Mouse (Mus musculus): ENCODE data around the gene Cenpx. TPM values are rescaled to one million over a fixed set of nuclear protein-coding genes. Genes with fewer than 3 reads are reported as not detected.

Gene Cenpx
- polyA plus RNA-seq, 1 experiment from 2014 or later: 135 TPM

GRCm38 (mm10) chr11:120744121-120744701 is 30.7 kb upstream of the Cenpx start:
- 72% methylated on average over 7 of the region's 7 CpGs for WGBS
- no peak for ATAC-seq (ENCODE audit: insufficient number of reproducible peaks, insufficient read depth, low FRiP score, low read depth)
- H3K27ac ChIP-seq (replicated peaks in 1 of 2; ENCODE audit: control insufficient read depth in 1 of 2, insufficient read depth in 1 of 2, low read depth in 2 of 2, low read length in 2 of 2): no peak overlapping the region

GRCm38 (mm10) chr11:120740981-120741380 is 27.4 kb upstream of the Cenpx start:
- ATAC-seq (ENCODE audit: insufficient number of reproducible peaks, insufficient read depth, low FRiP score, low read depth): no peak
- Histone ChIP-seq H3K9ac (ENCODE audit: low read length) (no peak overlapping the region), H3K9me3 (ENCODE audit: control insufficient read depth, low read length) (no peaks in the 10 kb centered on the region), H3K4me3 (ENCODE audit: control insufficient read depth in 1 of 2, insufficient read depth in 1 of 2, low read depth in 1 of 2, low read length in 2 of 2) (no peak overlapping the region), H3K36me3 (ENCODE audit: control insufficient read depth, insufficient read depth, low read length) (no peaks in the 10 kb centered on the region), H3K4me1 (ENCODE audit: control insufficient read depth in 2 of 2, insufficient read depth in 2 of 2, low read length in 2 of 2) (no peaks in the 10 kb centered on the region), H3K4me2 (ENCODE audit: low read length) (no peak overlapping the region), H3K27me3 (ENCODE audit: control insufficient read depth, insufficient read depth, low read length) (0 out of 2 replicates have a peak, but pooled peaks cover 4% of the 10 kb centered on the region), H3K27ac (replicated peaks in 1 of 2; ENCODE audit: control insufficient read depth in 1 of 2, insufficient read depth in 1 of 2, low read depth in 2 of 2, low read length in 2 of 2) (no peak overlapping the region)
- WGBS: 88% methylated on average over 5 of the region's 5 CpGs

More at GRCm38 (mm10) chr11:120744121-120744701, 30.7 kb upstream of the Cenpx start:
- Histone ChIP-seq H3K4me1 (ENCODE audit: control insufficient read depth in 2 of 2, insufficient read depth in 2 of 2, low read length in 2 of 2) (no peaks in the 10 kb centered on the region), H3K4me3 (ENCODE audit: control insufficient read depth in 1 of 2, insufficient read depth in 1 of 2, low read depth in 1 of 2, low read length in 2 of 2) (no peak overlapping the region), H3K9ac (ENCODE audit: low read length) (no peak overlapping the region), H3K4me2 (ENCODE audit: low read length) (no peak overlapping the region), H3K27me3 (ENCODE audit: control insufficient read depth, insufficient read depth, low read length) (0 out of 2 replicates have a peak, but pooled peaks cover 1% of the 10 kb centered on the region), H3K9me3 (ENCODE audit: control insufficient read depth, low read length) (no peaks in the 10 kb centered on the region), H3K36me3 (ENCODE audit: control insufficient read depth, insufficient read depth, low read length) (no peaks in the 10 kb centered on the region)

GRCm38 (mm10) chr11:120736424-120736823 is 22.9 kb upstream of the Cenpx start:
- H3K27ac ChIP-seq (replicated peaks in 1 of 2; ENCODE audit: control insufficient read depth in 1 of 2, insufficient read depth in 1 of 2, low read depth in 2 of 2, low read length in 2 of 2): no peak overlapping the region
- H3K9ac ChIP-seq (ENCODE audit: low read length): no peak overlapping the region
- no peak overlapping the region for H3K4me3 ChIP-seq (ENCODE audit: control insufficient read depth in 1 of 2, insufficient read depth in 1 of 2, low read depth in 1 of 2, low read length in 2 of 2)
- H3K4me1 ChIP-seq (ENCODE audit: control insufficient read depth in 2 of 2, insufficient read depth in 2 of 2, low read length in 2 of 2): peaks cover 2% of the 10 kb centered on the region in 2 experiments; a peak in 1 of 4 replicates
- H3K9me3 ChIP-seq (ENCODE audit: control insufficient read depth, low read length): no peaks in the 10 kb centered on the region
- no peaks in the 10 kb centered on the region for H3K36me3 ChIP-seq (ENCODE audit: control insufficient read depth, insufficient read depth, low read length)
- H3K4me2 ChIP-seq (ENCODE audit: low read length): no peak overlapping the region
- WGBS: 65% methylated on average over 6 of the region's 6 CpGs
- 0 out of 2 replicates have a peak, but pooled peaks cover 4% of the 10 kb centered on the region for H3K27me3 ChIP-seq (ENCODE audit: control insufficient read depth, insufficient read depth, low read length)
- no peak for ATAC-seq (ENCODE audit: insufficient number of reproducible peaks, insufficient read depth, low FRiP score, low read depth)

GRCm38 (mm10) chr11:120733521-120733920 is 20.0 kb upstream of the Cenpx start:
- peaks cover 2% of the 10 kb centered on the region in 2 experiments; a peak in 1 of 4 replicates for H3K4me1 ChIP-seq (ENCODE audit: control insufficient read depth in 2 of 2, insufficient read depth in 2 of 2, low read length in 2 of 2)
- H3K4me3 ChIP-seq (ENCODE audit: control insufficient read depth in 1 of 2, insufficient read depth in 1 of 2, low read depth in 1 of 2, low read length in 2 of 2): no peak overlapping the region
- 46% methylated on average over 6 of the region's 6 CpGs for WGBS
- H3K4me2 ChIP-seq (ENCODE audit: low read length): no peak overlapping the region
- H3K27me3 ChIP-seq (ENCODE audit: control insufficient read depth, insufficient read depth, low read length): peaks cover 12% of the 10 kb centered on the region
- H3K27ac ChIP-seq (replicated peaks in 1 of 2; ENCODE audit: control insufficient read depth in 1 of 2, insufficient read depth in 1 of 2, low read depth in 2 of 2, low read length in 2 of 2): no peak overlapping the region
- no peaks in the 10 kb centered on the region for H3K36me3 ChIP-seq (ENCODE audit: control insufficient read depth, insufficient read depth, low read length)
- H3K9me3 ChIP-seq (ENCODE audit: control insufficient read depth, low read length): no peaks in the 10 kb centered on the region
- ATAC-seq (ENCODE audit: insufficient number of reproducible peaks, insufficient read depth, low FRiP score, low read depth): no peak
- H3K9ac ChIP-seq (ENCODE audit: low read length): no peak overlapping the region

- Histone ChIP-seq H3K9ac (ENCODE audit: low read length) (no peak within 1 kb of the TSS), H3K27ac (replicated peaks in 1 of 2; ENCODE audit: control insufficient read depth in 1 of 2, insufficient read depth in 1 of 2, low read depth in 2 of 2, low read length in 2 of 2) (0 out of 4 replicates have a peak within 1 kb of the TSS, but pooled peaks of 1 of the 2 experiments have one; percentile 6), H3K36me3 (ENCODE audit: control insufficient read depth, insufficient read depth, low read length) (no peaks in the 10 kb centered on the region), H3K4me2 (ENCODE audit: low read length) (no peak within 1 kb of the TSS), H3K27me3 (ENCODE audit: control insufficient read depth, insufficient read depth, low read length) (peaks cover 15% of the 10 kb centered on the region), H3K4me1 (ENCODE audit: control insufficient read depth in 2 of 2, insufficient read depth in 2 of 2, low read length in 2 of 2) (peaks cover 2% of the 10 kb centered on the region in 2 experiments; a peak in 1 of 4 replicates), H3K4me3 (ENCODE audit: control insufficient read depth in 1 of 2, insufficient read depth in 1 of 2, low read depth in 1 of 2, low read length in 2 of 2) (no peak within 1 kb of the TSS), H3K9me3 (ENCODE audit: control insufficient read depth, low read length) (no peaks in the 10 kb centered on the region)
- 60% methylated on average over 12 of the region's 12 CpGs for WGBS
- ATAC-seq (ENCODE audit: insufficient number of reproducible peaks, insufficient read depth, low FRiP score, low read depth): no peak
Observed at GRCm38 (mm10) chr11:120731858-120732680, 18.5 kb upstream of the Cenpx start, which contains the start of gene Cbr2. Cbr2 (minus strand) TSS chr11:120732114.

GRCm38 (mm10) chr11:120731395-120731794 is 17.9 kb upstream of the Cenpx start:
- no peak for ATAC-seq (ENCODE audit: insufficient number of reproducible peaks, insufficient read depth, low FRiP score, low read depth)
- no peak overlapping the region for H3K4me3 ChIP-seq (ENCODE audit: control insufficient read depth in 1 of 2, insufficient read depth in 1 of 2, low read depth in 1 of 2, low read length in 2 of 2)
- 93% methylated on average over 1 of the region's 1 CpGs for WGBS

GRCm38 (mm10) chr11:120730331-120730870 is 16.9 kb upstream of the Cenpx start:
- Histone ChIP-seq H3K9ac (ENCODE audit: low read length) (no peak overlapping the region), H3K9me3 (ENCODE audit: control insufficient read depth, low read length) (no peaks in the 10 kb centered on the region), H3K27ac (replicated peaks in 1 of 2; ENCODE audit: control insufficient read depth in 1 of 2, insufficient read depth in 1 of 2, low read depth in 2 of 2, low read length in 2 of 2) (no peak overlapping the region), H3K4me2 (ENCODE audit: low read length) (no peak overlapping the region), H3K4me1 (ENCODE audit: control insufficient read depth in 2 of 2, insufficient read depth in 2 of 2, low read length in 2 of 2) (peaks cover 2 to 7% of the 10 kb centered on the region in 2 experiments; a peak in 1 of 4 replicates), H3K4me3 (ENCODE audit: control insufficient read depth in 1 of 2, insufficient read depth in 1 of 2, low read depth in 1 of 2, low read length in 2 of 2) (no peak overlapping the region), H3K36me3 (ENCODE audit: control insufficient read depth, insufficient read depth, low read length) (no peaks in the 10 kb centered on the region), H3K27me3 (ENCODE audit: control insufficient read depth, insufficient read depth, low read length) (peaks cover 20% of the 10 kb centered on the region)
- WGBS: 84% methylated on average over 10 of the region's 10 CpGs
- no peak for ATAC-seq (ENCODE audit: insufficient number of reproducible peaks, insufficient read depth, low FRiP score, low read depth)

More at GRCm38 (mm10) chr11:120731395-120731794, 17.9 kb upstream of the Cenpx start:
- Histone ChIP-seq H3K27me3 (ENCODE audit: control insufficient read depth, insufficient read depth, low read length) (peaks cover 15% of the 10 kb centered on the region), H3K4me1 (ENCODE audit: control insufficient read depth in 2 of 2, insufficient read depth in 2 of 2, low read length in 2 of 2) (peaks cover 2 to 6% of the 10 kb centered on the region in 2 experiments; a peak in 1 of 4 replicates), H3K4me2 (ENCODE audit: low read length) (no peak overlapping the region), H3K9ac (ENCODE audit: low read length) (no peak overlapping the region), H3K27ac (replicated peaks in 1 of 2; ENCODE audit: control insufficient read depth in 1 of 2, insufficient read depth in 1 of 2, low read depth in 2 of 2, low read length in 2 of 2) (no peak overlapping the region), H3K36me3 (ENCODE audit: control insufficient read depth, insufficient read depth, low read length) (no peaks in the 10 kb centered on the region), H3K9me3 (ENCODE audit: control insufficient read depth, low read length) (no peaks in the 10 kb centered on the region)

Data from heart, embryonic 14.5 days (tissue).